Mouse (Mus musculus) cerebral cortex, adult 2 months (tissue): ENCODE measurements around the gene A630010A05Rik.

Source experiments
- WGBS: fragments of 180-500 bp; shearing (Covaris S2); methylation state at CpG from one replicate; pipeline ENCODE4 v1.1.7; 2018; 5-methylcytosine and 5-hydroxymethylcytosine counted together

The A630010A05Rik gene

DNA sequence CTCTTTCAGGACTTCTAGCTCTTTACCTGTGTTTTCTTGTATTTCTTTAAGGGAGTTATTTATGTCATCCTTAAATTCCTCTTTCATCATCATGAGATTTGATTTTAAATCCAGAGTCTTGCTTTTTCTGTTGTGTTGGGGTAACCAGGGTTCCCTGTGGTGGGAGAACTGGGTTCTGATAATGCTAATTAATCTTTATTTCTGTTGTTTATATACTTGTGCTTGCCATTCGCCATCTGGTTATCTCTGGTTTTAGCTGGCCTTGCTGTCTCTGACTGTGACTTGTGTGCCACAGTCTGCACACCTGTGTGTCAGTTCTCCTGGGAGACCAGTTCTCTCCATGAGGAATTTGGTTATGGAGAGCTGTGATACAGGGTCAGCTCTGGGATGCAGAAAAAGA is at the start of gene A630010A05Rik:
TSS of gene A630010A05Rik (plus strand) at position 301 of the 400 bp plus-strand sequence.
- WGBS: 93% methylated on average over 1 of the region's 1 CpGs

DNA sequence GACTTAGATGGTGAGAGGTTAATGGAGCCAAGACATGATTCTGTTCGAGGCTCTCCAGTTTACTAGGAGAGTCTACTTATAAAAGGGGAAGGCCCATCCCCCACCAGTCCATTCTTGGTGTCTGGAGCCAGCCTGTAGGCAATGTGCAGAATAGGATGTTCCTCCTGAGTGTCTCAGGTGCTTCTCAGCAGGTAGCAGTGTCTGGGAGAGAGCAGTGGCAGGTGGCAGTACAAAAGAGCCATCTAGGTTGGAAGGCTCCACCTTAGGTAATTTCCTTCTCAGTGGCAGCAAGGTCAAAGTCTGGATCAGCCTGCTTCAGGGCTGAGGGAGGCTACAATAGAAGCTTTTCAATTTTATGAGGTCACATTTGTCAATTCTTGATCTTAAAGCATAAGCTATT is 4.9 kb upstream of the A630010A05Rik start:
- 30% methylated on average over 1 of the region's 1 CpGs for WGBS
